Mouse (Mus musculus) heart, embryonic 12.5 days (tissue): ENCODE data around the gene Icmt. TPM values are rescaled to one million over a fixed set of nuclear protein-coding genes. Genes with fewer than 3 reads are reported as not detected.

Experiments
- ATAC-seq: fragments of 200-750 bp; cut with Nextera tagmentation; 2 replicates; pipeline ENCODE4 v1.8.0; 2017; ENCODE audit warnings: moderate TSS enrichment, moderate library complexity; ENCODE audit not compliant: insufficient number of reproducible peaks, low FRiP score
- H3K27ac ChIP-seq: fragments of 300-500 bp; sonication (generic); 2 replicates; pipeline ENCODE4 v1.5.1; 2016; ENCODE audit warnings: mild to moderate bottlenecking, moderate library complexity; ENCODE audit not compliant: poor library complexity, severe bottlenecking
- H3K27me3 ChIP-seq: fragments of 300-500 bp; sonication (generic); replicated peaks from 2 replicates; pipeline ENCODE4 v1.6.1; 2016; ENCODE audit warnings: mild to moderate bottlenecking, moderate library complexity
- H3K36me3 ChIP-seq: fragments of 300-500 bp; sonication (generic); 2 replicates; pipeline ENCODE4 v1.6.1; 2016; ENCODE audit warnings: mild to moderate bottlenecking, moderate library complexity
- H3K4me1 ChIP-seq: fragments of 300-500 bp; sonication (generic); replicated peaks from 2 replicates; pipeline ENCODE4 v1.6.1; 2016; ENCODE audit warnings: mild to moderate bottlenecking
- H3K4me2 ChIP-seq: fragments of 300-500 bp; sonication (generic); 2 replicates; pipeline ENCODE4 v1.6.1; 2016; ENCODE audit warnings: mild to moderate bottlenecking, moderate library complexity
- H3K4me3 ChIP-seq: fragments of 300-500 bp; sonication (generic); 2 replicates; pipeline ENCODE4 v1.5.1; 2016; ENCODE audit warnings: mild to moderate bottlenecking
- H3K9ac ChIP-seq: fragments of 300-500 bp; sonication (generic); 2 replicates; pipeline ENCODE4 v1.6.1; 2016; ENCODE audit warnings: mild to moderate bottlenecking, moderate library complexity
- H3K9me3 ChIP-seq: fragments of 300-500 bp; sonication (generic); replicated peaks from 2 replicates; pipeline ENCODE4 v1.6.1; 2016; ENCODE audit warnings: mild to moderate bottlenecking, moderate library complexity
- WGBS: fragments of 180-500 bp; shearing (Covaris S2); methylation state at CpG from one replicate; pipeline ENCODE4 v1.1.7; 2016; 5-methylcytosine and 5-hydroxymethylcytosine counted together
- polyA plus RNA-seq: library from polyadenylated mRNA; unstranded; fragments of >200 nt; fragmentation: Nextera tagmentation; extraction: Ambion mirVana; gene quantifications from 2 replicates; pipeline ENCODE4 v1.2.1, GENCODE M21; 2016

Gene Icmt
- polyA plus RNA-seq, 1 experiment from 2014 or later: 25.4 TPM

GRCm38 (mm10) chr4:152287317-152288120, 9.5 kb upstream of the Icmt start:
- H3K4me2 ChIP-seq: no peak overlapping the region
- H3K27ac ChIP-seq: no peak overlapping the region
- H3K4me3 ChIP-seq: no peak overlapping the region
- H3K9me3 ChIP-seq: no peaks in the 10 kb centered on the region
- no peak for ATAC-seq
- H3K4me1 ChIP-seq: peaks cover 23% of the 10 kb centered on the region
- H3K27me3 ChIP-seq: peaks cover 92% of the 10 kb centered on the region
- 18% methylated on average over 19 of the region's 19 CpGs for WGBS
- H3K9ac ChIP-seq: no peak overlapping the region
- no peaks in the 10 kb centered on the region for H3K36me3 ChIP-seq

GRCm38 (mm10) chr4:152288398-152288945, 8.6 kb upstream of the Icmt start:
- Histone ChIP-seq H3K4me2 (no peak overlapping the region), H3K27ac (no peak overlapping the region), H3K4me3 (no peak overlapping the region), H3K4me1 (peaks cover 13% of the 10 kb centered on the region), H3K9ac (no peak overlapping the region), H3K27me3 (peaks cover 93% of the 10 kb centered on the region), H3K9me3 (no peaks in the 10 kb centered on the region), H3K36me3 (no peaks in the 10 kb centered on the region)
- 56% methylated on average over 18 of the region's 18 CpGs for WGBS
- ATAC-seq: no peak

DNA sequence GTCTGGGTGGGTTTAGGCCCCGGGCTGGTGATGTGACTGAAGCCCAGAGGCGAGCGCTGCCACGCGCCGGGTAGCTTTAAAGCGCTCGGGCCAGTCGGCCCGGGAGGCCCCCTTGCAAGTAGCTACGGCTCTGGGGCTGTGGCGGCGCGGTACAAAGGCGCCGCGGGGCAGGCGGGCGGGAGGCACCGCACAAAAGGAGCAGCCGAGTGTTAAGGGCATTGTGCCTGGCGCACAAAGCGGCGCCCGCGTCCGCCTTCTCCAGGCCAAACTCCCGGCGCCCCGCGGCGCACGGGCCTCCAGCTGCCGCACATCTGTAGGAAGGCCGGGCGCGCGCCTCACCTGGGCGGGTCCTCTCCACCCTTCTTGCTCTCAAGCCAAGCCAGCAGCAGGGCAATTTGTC, 6.6 kb upstream of the Icmt start:
- Histone ChIP-seq H3K9ac (no peak overlapping the region), H3K27ac (no peak overlapping the region), H3K9me3 (no peaks in the 10 kb centered on the region), H3K4me2 (peak overlapping the region; percentile 51), H3K27me3 (peaks cover 78% of the 10 kb centered on the region), H3K36me3 (no peaks in the 10 kb centered on the region), H3K4me1 (peaks cover 14% of the 10 kb centered on the region), H3K4me3 (peak overlapping the region; percentile 7; the same call in 1 of the 2 replicates)
- under 1% methylated on average over 39 of the region's 39 CpGs for whole genome bisulfite sequencing
- no peak for ATAC-seq

DNA sequence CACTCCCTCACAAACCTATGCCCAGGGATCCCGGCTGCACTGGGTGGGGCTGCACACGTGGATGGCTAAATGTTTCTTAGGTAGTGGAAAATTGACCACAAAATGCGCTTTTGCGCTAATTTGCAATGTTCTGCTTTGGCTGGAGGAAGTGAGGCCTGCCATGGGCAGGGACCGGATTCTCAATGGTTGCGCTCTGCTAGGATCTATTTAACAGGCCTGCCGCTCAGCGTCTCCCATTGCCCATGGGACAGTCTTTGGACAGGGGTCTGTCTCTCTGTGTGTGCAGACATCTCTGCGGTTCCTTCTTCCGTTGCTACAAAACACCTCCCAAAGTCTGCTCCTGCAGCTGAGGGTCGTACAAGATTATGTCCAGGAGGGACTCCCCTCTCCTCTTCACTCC, 6.0 kb upstream of the Icmt start:
- ATAC-seq: no peak
- Histone ChIP-seq H3K27me3 (peaks cover 72% of the 10 kb centered on the region), H3K9me3 (no peaks in the 10 kb centered on the region), H3K9ac (no peak overlapping the region), H3K4me1 (peaks cover 19% of the 10 kb centered on the region), H3K36me3 (no peaks in the 10 kb centered on the region), H3K4me2 (no peak overlapping the region), H3K27ac (no peak overlapping the region), H3K4me3 (no peak overlapping the region)
- 22% methylated on average over 11 of the region's 11 CpGs for WGBS

- H3K27ac ChIP-seq: no peak within 1 kb of the TSS
- H3K9me3 ChIP-seq: no peaks in the 10 kb centered on the region
- peaks cover 16% of the 10 kb centered on the region for H3K4me1 ChIP-seq
- no peak within 1 kb of the TSS for H3K9ac ChIP-seq
- no peak for ATAC-seq
- peaks cover 66% of the 10 kb centered on the region for H3K27me3 ChIP-seq
- 26% methylated on average over 6 of the region's 6 CpGs for WGBS
- peak within 1 kb of the TSS; percentile 7; the same call in 1 of the 2 replicates for H3K4me3 ChIP-seq
- H3K4me2 ChIP-seq: peak within 1 kb of the TSS; percentile 51
- H3K36me3 ChIP-seq: no peaks in the 10 kb centered on the region
Observed at GRCm38 (mm10) chr4:152291562-152291961, 5.5 kb upstream of the Icmt start, which contains the start of gene Hes3. Hes3 (minus strand) TSS chr4:152291662.

- ATAC-seq: no peak
- no peak overlapping the region for H3K4me2 ChIP-seq
- no peaks in the 10 kb centered on the region for H3K9me3 ChIP-seq
- H3K36me3 ChIP-seq: no peaks in the 10 kb centered on the region
- peaks cover 60% of the 10 kb centered on the region for H3K27me3 ChIP-seq
- peaks cover 14% of the 10 kb centered on the region for H3K4me1 ChIP-seq
- H3K9ac ChIP-seq: no peak overlapping the region
- no peak overlapping the region for H3K27ac ChIP-seq
- WGBS: 49% methylated on average over 12 of the region's 12 CpGs
- H3K4me3 ChIP-seq: no peak overlapping the region
Observed at GRCm38 (mm10) chr4:152292102-152292765, 4.8 kb upstream of the Icmt start.

DNA sequence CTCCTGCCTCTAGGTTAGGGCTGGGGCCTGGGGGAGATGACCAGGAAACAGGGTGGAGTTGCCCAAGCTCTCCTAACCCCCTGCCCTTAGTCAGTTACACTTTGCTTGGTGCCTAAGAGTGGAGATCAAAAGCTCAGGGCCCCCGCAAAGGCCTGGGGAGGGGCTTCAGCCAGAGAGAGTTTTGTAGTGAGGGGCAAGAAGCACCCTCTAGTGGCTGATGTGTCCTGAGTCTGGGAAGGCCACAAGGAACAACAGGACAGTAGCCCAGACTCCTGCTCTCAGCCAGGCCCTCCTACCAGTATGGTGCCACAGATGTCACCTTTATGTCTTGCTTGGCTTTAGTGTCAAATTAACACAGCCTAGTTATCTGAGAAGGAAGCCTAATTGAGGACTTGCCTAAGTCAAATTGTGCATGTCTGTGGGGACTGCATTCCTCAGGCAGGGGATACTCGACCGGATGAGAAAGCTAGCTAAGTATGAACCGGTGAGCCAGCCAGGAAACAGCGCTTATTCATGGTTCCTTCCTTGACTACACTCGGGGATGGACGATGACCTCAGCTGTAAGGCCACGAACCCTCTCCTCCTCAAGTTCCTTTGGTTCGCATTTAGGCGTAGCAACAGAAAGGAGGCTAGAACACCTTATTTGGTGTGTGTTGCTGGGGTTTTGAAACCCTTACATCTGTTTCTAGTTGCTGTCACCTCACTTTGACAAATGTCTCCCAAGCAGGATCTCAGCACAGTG, 2.7 kb upstream of the Icmt start:
- H3K9ac ChIP-seq: no peak overlapping the region
- WGBS: 45% methylated on average over 10 of the region's 10 CpGs
- H3K4me3 ChIP-seq: no peak overlapping the region
- H3K4me2 ChIP-seq: no peak overlapping the region
- H3K9me3 ChIP-seq: no peaks in the 10 kb centered on the region
- H3K27ac ChIP-seq: no peak overlapping the region
- H3K4me1 ChIP-seq: peaks cover 27% of the 10 kb centered on the region
- H3K27me3 ChIP-seq: peaks cover 44% of the 10 kb centered on the region
- no peak for ATAC-seq
- H3K36me3 ChIP-seq: no peaks in the 10 kb centered on the region

DNA sequence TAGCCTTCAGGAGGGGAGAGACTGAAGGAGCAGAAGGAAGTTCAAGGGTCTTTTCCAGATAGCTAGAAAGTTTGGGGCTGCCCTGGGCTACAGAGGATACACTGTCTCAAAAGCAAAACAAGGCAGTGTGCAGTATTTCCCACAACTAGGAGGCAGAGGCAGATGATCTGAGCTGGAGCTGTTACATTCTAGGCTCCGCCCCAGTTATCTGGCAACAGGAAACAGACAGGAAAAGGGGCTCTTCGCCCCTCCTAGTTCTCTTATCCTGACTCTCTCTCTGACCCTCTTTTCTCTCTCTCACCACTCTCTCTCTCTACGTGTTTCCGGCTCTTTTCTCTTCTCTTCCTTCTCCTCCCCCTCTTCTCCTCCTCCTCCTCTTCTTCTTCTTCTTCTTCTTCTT, 1.1 kb upstream of the Icmt start:
- H3K27me3 ChIP-seq: peaks cover 29% of the 10 kb centered on the region
- no peak for ATAC-seq
- H3K4me2 ChIP-seq: peak overlapping the region; percentile 35
- H3K9ac ChIP-seq: no peak overlapping the region; the same call in 1 of the 2 replicates
- H3K9me3 ChIP-seq: no peaks in the 10 kb centered on the region
- WGBS: 21% methylated on average over 4 of the region's 4 CpGs
- H3K36me3 ChIP-seq: peaks cover 15% of the 10 kb centered on the region
- no peak overlapping the region for H3K4me3 ChIP-seq
- peaks cover 22% of the 10 kb centered on the region for H3K4me1 ChIP-seq
- H3K27ac ChIP-seq: peak overlapping the region; percentile 58

GRCm38 (mm10) chr4:152296371-152296770, 656 bp upstream of the Icmt start:
- Histone ChIP-seq H3K4me3 (peak overlapping the region; percentile 79), H3K27ac (peak overlapping the region; percentile 74), H3K36me3 (peaks cover 19% of the 10 kb centered on the region), H3K9me3 (no peaks in the 10 kb centered on the region), H3K4me2 (peak overlapping the region; percentile 83), H3K9ac (peak overlapping the region; percentile 62), H3K27me3 (peaks cover 24% of the 10 kb centered on the region), H3K4me1 (peaks cover 22% of the 10 kb centered on the region)
- WGBS: 12% methylated on average over 8 of the region's 8 CpGs
- no peak for ATAC-seq

DNA sequence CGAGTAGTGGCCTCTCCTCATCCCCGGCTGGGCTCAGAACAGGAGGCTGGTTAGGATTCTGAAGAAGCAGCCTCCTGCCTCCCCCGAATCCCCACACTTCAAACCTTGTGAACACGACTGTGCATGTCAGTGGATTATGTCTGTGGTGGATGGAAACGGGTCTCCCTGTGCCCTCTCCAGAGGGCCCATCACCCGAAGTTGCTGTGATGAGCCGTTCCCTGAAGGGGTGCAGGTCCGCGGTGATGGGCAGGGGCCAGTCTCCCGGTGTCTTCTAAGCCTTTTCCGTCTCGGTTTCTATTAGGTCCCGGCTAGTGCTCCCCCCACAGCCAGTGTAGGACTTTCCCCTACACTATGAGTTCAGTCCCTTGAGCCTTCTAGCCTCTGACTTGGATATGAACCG, 1.8 kb downstream of the Icmt start:
- H3K4me1 ChIP-seq: peaks cover 22% of the 10 kb centered on the region
- no peak for ATAC-seq
- 78% methylated on average over 14 of the region's 14 CpGs for WGBS
- H3K36me3 ChIP-seq: peaks cover 41% of the 10 kb centered on the region
- peak overlapping the region; percentile 90; the same call in 1 of the 2 replicates for H3K9ac ChIP-seq
- H3K27ac ChIP-seq: no peak overlapping the region
- no peaks in the 10 kb centered on the region for H3K9me3 ChIP-seq
- H3K27me3 ChIP-seq: no peaks in the 10 kb centered on the region
- H3K4me2 ChIP-seq: peak overlapping the region; percentile 83
- H3K4me3 ChIP-seq: peak overlapping the region; percentile 79; the same call in 1 of the 2 replicates

GRCm38 (mm10) chr4:152300375-152300774, 3.3 kb downstream of the Icmt start:
- Histone ChIP-seq H3K4me2 (no peak overlapping the region), H3K36me3 (peaks cover 56% of the 10 kb centered on the region), H3K4me1 (peaks cover 19% of the 10 kb centered on the region), H3K27ac (no peak overlapping the region), H3K27me3 (no peaks in the 10 kb centered on the region), H3K9me3 (no peaks in the 10 kb centered on the region), H3K9ac (no peak overlapping the region), H3K4me3 (no peak overlapping the region)
- ATAC-seq: no peak
- 88% methylated on average over 8 of the region's 8 CpGs for WGBS
